Mouse (Mus musculus) heart, adult 2 months (tissue): ENCODE data around the gene 1700020L24Rik.

ENCODE experiments used
- CTCF ChIP-seq: fragments of 200-600 bp; IDR thresholded peaks from 2 replicates; pipeline ENCODE4 v1.8.1; 2022; ENCODE audit warnings: antibody characterized with exemption, mild to moderate bottlenecking, moderate library complexity
- EP300 ChIP-seq: fragments of 200-500 bp; IDR thresholded peaks from 2 replicates; pipeline ENCODE4 v1.6.1; 2011; ENCODE audit warnings: low read depth, low read length, control low read depth; ENCODE audit not compliant: insufficient read depth
- POLR2A ChIP-seq: fragments of 200-500 bp; IDR thresholded peaks from 2 replicates; pipeline ENCODE4 v1.6.1; 2011; ENCODE audit warnings: mild to moderate bottlenecking, low read depth, low read length, control low read depth; ENCODE audit not compliant: insufficient read depth

DNA sequence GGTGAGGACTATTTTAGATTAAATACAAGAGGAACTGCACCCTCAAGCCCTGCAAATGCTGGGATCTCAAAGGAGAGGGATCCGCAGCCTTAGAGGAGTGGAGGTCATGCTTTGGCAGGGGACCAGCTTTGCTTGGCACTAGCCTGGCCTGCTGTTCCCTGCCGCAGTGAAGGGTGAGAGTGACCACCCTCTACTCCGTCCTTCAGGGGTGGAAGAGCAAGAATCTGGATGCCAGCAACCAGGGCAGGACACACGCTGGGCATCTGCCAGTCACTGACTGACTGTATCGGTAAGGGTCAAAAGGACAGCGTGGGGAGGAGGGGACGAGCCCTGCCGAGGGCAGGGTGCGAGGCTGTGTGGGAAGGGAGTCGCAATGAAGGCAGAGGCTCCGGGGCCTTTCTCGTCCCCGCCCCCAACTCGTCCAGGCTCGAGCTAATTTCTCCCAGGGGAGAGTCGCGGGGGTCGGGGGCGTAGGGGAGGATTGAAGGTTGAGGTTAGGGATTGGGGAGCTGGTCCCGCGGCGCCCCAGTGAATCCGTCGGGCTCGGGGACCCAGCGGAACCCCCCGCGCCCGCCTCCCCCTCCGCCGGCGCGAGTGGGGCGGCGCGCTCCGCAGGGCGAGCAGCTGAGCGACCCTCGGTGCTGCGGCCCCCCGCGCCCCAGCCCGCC lies 28.3 kb upstream of the 1700020L24Rik start, which contains the start of gene Rasl10b:
- TF ChIP-seq POLR2A = peak; percentile 36; the same call in 1 of the 2 replicates
- no peak for TF ChIP-seq CTCF
- no peak for TF ChIP-seq EP300
